Mouse (Mus musculus): ENCODE results near the gene Iqsec1.

Iqsec1 gene

GRCm38 (mm10) chr6:90953349-90953748 is 35.1 kb downstream of the Iqsec1 start:
- DNase-seq (ENCODE audit: low spot score) = no peak

GRCm38 (mm10) chr6:90950936-90951335 is 37.5 kb downstream of the Iqsec1 start:
- DNase-seq (ENCODE audit: low spot score) = no peak

- DNase-seq (ENCODE audit: low spot score) = no peak
Observed at GRCm38 (mm10) chr6:90948097-90948496, 40.4 kb downstream of the Iqsec1 start.

- peak; percentile 70 for DNase-seq (ENCODE audit: low spot score)
Observed at GRCm38 (mm10) chr6:90945560-90946230, 42.8 kb downstream of the Iqsec1 start.

- peak; percentile 11 for DNase-seq (ENCODE audit: low spot score)
Observed at GRCm38 (mm10) chr6:90941257-90941656, 47.2 kb downstream of the Iqsec1 start.

- DNase-seq (ENCODE audit: low spot score) = no peak
Observed at GRCm38 (mm10) chr6:90933656-90934055, 54.8 kb downstream of the Iqsec1 start.

- no peak for DNase-seq (ENCODE audit: low spot score)
Observed at GRCm38 (mm10) chr6:90928806-90929205, 59.7 kb downstream of the Iqsec1 start.

- DNase-seq (ENCODE audit: low spot score) = no peak
Observed at GRCm38 (mm10) chr6:90925472-90925871, 63.0 kb downstream of the Iqsec1 start.

GRCm38 (mm10) chr6:90924796-90925195 is 63.7 kb downstream of the Iqsec1 start:
- no peak for DNase-seq (ENCODE audit: low spot score)

- DNase-seq (ENCODE audit: low spot score) = no peak
Observed at GRCm38 (mm10) chr6:90924379-90924778, 64.1 kb downstream of the Iqsec1 start.

GRCm38 (mm10) chr6:90921259-90921946 is 67.1 kb downstream of the Iqsec1 start:
- DNase-seq (ENCODE audit: low spot score) = peak; percentile 65

GRCm38 (mm10) chr6:90920510-90921220 is 67.8 kb downstream of the Iqsec1 start:
- peak; percentile 85 for DNase-seq (ENCODE audit: low spot score)

- peak; percentile 63 for DNase-seq (ENCODE audit: low spot score)
Observed at GRCm38 (mm10) chr6:90919636-90920420, 68.7 kb downstream of the Iqsec1 start.

GRCm38 (mm10) chr6:90915585-90915984 is 72.9 kb downstream of the Iqsec1 start:
- DNase-seq (ENCODE audit: low spot score) = peak; percentile 65

GRCm38 (mm10) chr6:90913771-90914170 is 74.7 kb downstream of the Iqsec1 start:
- DNase-seq (ENCODE audit: low spot score) = no peak

- no peak for DNase-seq (ENCODE audit: low spot score)
Observed at GRCm38 (mm10) chr6:90912768-90913167, 75.7 kb downstream of the Iqsec1 start.

- DNase-seq (ENCODE audit: low spot score) = peak; percentile 68
Observed at GRCm38 (mm10) chr6:90904143-90904542, 84.3 kb downstream of the Iqsec1 start.

- DNase-seq (ENCODE audit: low spot score) = no peak
Observed at GRCm38 (mm10) chr6:90900302-90900701, 88.2 kb downstream of the Iqsec1 start.

GRCm38 (mm10) chr6:90899266-90899665 is 89.2 kb downstream of the Iqsec1 start:
- DNase-seq (ENCODE audit: low spot score) = no peak

GRCm38 (mm10) chr6:90898107-90898506 is 90.4 kb downstream of the Iqsec1 start:
- peak; percentile 43 for DNase-seq (ENCODE audit: low spot score)

- no peak for DNase-seq (ENCODE audit: low spot score)
Observed at GRCm38 (mm10) chr6:90892401-90892800, 96.1 kb downstream of the Iqsec1 start.

Data from MN1 (cell line).